Mouse (Mus musculus) CH12.LX (cell line): ENCODE data around the gene Iglon5.

ENCODE experiments used
- BHLHE40 ChIP-seq: IDR thresholded peaks from 2 replicates; pipeline ENCODE4 v1.6.1; 2011; ENCODE audit warnings: mild to moderate bottlenecking, low read depth, low read length, improper control_type of control experiment
- CTCF ChIP-seq, 2 experiments: IDR thresholded peaks in 1 of 2; conservative IDR thresholded peaks in 1 of 2; 2 replicates each; pipeline ENCODE4 v1.5.1; 2011 to 2012; ENCODE audit warnings: low read depth in 2 of 2, low read length in 2 of 2, improper control_type of control experiment in 1 of 2, inconsistent platforms in 1 of 2, mild to moderate bottlenecking in 1 of 2, moderate library complexity in 1 of 2

DNA sequence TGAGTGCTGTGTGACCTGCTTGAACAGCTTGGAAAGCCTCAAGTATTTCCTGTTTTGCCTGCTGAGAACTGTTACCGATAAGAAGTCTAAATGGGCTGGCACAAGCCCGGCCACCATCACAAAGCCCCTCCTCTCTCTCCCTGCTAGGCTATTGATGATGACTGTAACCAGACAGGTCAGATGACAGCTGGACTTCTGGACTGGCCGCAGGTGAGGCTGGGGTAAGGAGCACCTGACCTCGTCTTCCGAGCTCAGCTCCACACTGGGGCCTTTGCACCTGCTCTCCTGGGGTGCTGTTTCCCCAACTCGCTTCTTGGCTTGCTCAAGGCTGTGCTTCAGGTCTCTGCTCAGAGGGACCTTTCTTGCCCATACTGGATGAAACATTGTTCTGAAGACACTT, 35.5 kb downstream of the Iglon5 start:
- TF ChIP-seq CTCF (conservative IDR thresholded peaks at IDR 0.05 in 1 of 2, IDR thresholded peaks at IDR 0.05 in 1 of 2; ENCODE audit: low read depth in 2 of 2, low read length in 2 of 2) (no peak), BHLHE40 (no peak)
